Mouse (Mus musculus): ENCODE data around the gene Cops3. TPM values are rescaled to one million over a fixed set of nuclear protein-coding genes. Genes with fewer than 3 reads are reported as not detected.

The Cops3 gene
- polyA plus RNA-seq, 1 experiment, result 75.3 TPM

DNA sequence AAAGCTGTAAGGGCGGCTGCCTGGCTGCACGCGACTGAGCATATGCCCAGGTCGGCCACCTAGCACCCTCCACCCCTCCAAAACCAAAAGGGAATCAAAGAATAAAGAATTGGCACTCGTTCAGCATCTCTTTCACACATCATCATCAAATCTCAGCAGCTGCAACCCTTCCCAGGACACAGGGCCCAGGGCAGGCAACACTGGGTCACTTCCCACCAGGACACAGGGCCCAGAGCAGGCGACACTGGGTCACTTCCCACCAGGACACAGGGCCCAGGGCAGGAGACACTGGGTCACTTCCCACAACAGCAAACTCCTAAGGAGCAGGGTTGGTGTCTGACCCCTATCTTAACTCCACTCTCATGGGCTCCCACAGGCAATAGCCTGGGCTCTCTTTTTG is 46.2 kb downstream of the Cops3 start:
- TF ChIP-seq POLR2A (IDR thresholded peaks at IDR 0.05; ENCODE audit: borderline replicate concordance, extremely low read depth, insufficient read depth, insufficient read length, poor library complexity, severe bottlenecking) (no peak), CTCF (IDR thresholded peaks at IDR 0.05; ENCODE audit: borderline replicate concordance, extremely low read depth, insufficient read depth, insufficient read length) (no peak)
- DNase-seq (ENCODE audit: low read depth), result no peak

DNA sequence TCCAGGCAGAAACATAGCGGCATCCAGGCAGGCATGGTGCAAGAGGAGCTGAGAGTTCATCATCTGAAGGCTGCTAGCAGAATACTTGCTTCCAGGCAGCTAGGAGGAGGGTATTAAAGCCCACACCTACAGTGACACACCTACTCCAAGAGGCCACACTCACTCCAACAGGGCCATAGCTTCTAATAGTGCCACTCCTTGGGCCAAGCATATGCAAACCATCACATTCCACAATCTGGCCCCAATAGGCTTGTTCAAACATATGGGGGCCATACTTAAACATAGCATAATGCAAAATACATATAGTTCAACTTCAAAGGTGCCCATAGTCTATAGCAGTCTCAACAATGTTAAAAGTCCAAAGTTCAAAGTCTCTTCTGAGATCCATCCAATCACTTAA is 50.3 kb downstream of the Cops3 start:
- no peak for TF ChIP-seq POLR2A (IDR thresholded peaks at IDR 0.05; ENCODE audit: borderline replicate concordance, extremely low read depth, insufficient read depth, insufficient read length, poor library complexity, severe bottlenecking)
- no peak for TF ChIP-seq CTCF (IDR thresholded peaks at IDR 0.05; ENCODE audit: borderline replicate concordance, extremely low read depth, insufficient read depth, insufficient read length)
- no peak for DNase-seq (ENCODE audit: low read depth)

DNA sequence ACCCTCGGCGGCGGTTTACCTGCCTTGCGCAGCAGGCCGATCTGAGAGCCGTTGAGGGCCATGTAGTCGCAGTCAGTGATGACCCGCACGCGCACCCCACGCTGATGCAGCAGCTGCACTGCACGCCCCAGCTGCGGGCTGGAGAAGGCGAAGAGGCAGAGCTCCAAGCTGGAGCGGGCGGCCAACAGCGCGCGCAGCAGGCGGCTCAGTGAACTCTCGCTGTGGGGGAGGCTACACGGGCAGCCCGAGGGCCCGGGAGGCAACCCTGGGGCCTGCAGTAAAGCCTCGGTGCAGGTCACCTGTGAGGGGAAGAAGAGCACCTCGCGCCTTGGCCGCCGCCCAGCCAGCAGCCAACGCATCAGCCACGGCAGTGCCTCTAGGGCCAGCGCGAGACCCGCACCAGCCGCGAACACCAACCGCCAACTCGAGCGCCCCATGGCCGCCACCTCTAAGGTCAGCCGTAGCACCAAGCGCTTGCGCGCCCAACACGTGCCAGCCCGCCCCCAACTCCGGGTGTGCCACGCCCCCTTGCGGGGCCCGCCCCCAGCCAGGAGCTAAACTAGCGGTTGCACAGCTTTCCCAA is 52.3 kb downstream of the Cops3 start, which contains the start of gene Pld6:
TSS of gene Pld6 (minus strand) at position 447 of the 583 bp plus-strand sequence.
- TF ChIP-seq POLR2A (IDR thresholded peaks at IDR 0.05; ENCODE audit: borderline replicate concordance, extremely low read depth, insufficient read depth, insufficient read length, poor library complexity, severe bottlenecking) (no peak), CTCF (IDR thresholded peaks at IDR 0.05; ENCODE audit: borderline replicate concordance, extremely low read depth, insufficient read depth, insufficient read length) (no peak)
- DNase-seq (ENCODE audit: low read depth), result peak; percentile 65

DNA sequence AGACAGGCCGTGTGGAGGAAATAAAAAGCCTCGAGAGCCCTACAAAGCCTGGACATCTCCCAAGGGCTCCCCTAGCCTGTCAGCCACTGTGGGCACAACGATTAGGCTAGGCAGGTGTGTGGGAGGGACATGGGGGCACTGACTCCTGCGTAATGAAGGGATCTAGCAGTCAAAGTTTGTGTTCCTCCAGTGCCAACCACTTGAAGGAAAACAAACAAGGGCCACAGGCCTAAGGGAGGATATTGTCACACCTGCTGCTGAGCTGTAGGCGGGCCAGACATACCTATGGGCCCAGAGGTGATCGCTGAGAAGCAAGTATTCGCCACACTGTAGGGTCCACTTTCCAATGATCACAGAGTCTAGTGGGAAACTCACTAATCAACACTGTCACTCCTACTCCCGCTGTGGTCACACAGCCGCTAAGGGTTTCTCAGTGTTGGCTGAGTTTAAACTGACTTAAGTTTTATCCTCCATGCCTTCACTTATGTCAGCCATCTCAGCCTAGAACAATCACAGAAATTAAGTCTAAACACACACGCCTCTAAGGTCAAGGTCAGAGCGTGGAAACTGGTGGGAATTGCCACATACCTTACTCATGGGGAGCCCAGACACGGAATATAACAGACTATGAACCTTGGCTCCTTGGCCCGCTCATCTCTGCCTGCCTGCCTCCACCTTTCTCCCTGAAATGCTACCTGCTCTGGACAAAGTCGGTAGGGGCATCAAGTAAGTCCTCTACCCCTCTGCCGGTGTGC is 53.0 kb downstream of the Cops3 start:
- no peak for TF ChIP-seq POLR2A (IDR thresholded peaks at IDR 0.05; ENCODE audit: borderline replicate concordance, extremely low read depth, insufficient read depth, insufficient read length, poor library complexity, severe bottlenecking)
- no peak for TF ChIP-seq CTCF (IDR thresholded peaks at IDR 0.05; ENCODE audit: borderline replicate concordance, extremely low read depth, insufficient read depth, insufficient read length)
- peak; percentile 6 for DNase-seq (ENCODE audit: low read depth)

DNA sequence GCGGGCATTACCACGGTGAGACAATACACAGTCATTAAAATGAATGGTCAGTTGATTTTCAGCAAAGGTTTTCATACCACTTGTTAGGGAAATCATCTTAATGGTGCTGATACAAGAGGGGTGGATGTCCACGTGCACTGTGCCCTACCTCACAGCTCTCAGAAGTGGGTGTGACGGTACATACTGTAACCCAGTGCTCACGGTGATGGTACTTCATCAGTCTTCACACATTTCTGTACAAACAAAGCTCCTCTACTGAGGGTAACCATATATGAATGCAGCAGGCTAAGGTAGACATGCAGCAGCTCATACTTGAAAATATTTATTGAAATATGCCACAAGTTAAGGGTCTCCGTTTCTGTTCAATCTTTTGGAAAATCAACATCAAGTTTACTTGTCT is 56.0 kb downstream of the Cops3 start:
- TF ChIP-seq POLR2A (IDR thresholded peaks at IDR 0.05; ENCODE audit: borderline replicate concordance, extremely low read depth, insufficient read depth, insufficient read length, poor library complexity, severe bottlenecking) (no peak), CTCF (IDR thresholded peaks at IDR 0.05; ENCODE audit: borderline replicate concordance, extremely low read depth, insufficient read depth, insufficient read length) (no peak)
- no peak for DNase-seq (ENCODE audit: low read depth)

DNA sequence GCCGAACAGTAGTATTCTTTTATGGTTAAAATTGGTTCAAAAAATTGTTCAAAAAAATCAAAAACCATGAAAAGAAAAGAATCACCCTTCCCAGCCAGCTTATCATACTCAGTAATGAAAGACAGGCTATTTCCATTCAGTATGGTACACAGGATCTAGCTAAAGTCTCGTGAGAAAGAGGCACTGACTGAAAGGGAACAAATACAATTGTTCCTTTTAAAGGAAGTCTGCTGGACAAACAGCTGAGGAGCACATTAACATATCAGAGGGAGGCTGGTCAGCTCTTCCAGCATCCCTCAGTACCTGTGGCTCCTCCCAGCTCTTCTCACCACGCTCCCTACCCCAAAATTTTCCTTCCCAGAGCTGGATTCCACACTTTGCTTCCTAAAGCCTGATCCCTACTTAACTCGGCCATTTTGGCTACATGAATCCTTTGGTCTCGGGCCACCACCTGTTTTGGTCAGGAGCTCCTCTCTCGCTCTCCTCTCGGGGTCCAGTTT is 57.5 kb downstream of the Cops3 start:
- DNase-seq (ENCODE audit: low read depth), result peak; percentile 4
- no peak for TF ChIP-seq POLR2A (IDR thresholded peaks at IDR 0.05; ENCODE audit: borderline replicate concordance, extremely low read depth, insufficient read depth, insufficient read length, poor library complexity, severe bottlenecking)
- TF ChIP-seq CTCF (IDR thresholded peaks at IDR 0.05; ENCODE audit: borderline replicate concordance, extremely low read depth, insufficient read depth, insufficient read length), result no peak

DNA sequence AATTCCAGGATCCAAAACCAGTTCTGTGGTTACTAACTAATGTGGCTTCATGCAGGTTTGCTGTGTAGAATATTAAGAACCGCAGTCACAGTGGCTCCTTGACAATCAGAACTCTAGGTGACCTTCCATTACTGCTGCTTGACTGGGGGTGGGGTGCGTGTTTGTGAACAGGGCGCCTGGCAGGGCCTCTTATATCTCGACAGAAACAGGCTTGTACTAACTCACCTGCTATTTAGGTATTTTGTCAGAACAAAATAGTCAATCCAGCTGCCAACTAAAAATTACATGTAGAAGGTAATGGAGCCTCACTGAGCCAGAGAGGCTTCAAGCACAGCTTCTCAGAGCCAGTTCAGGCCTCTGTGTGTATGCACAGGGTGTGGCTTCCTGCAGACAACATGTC is 59.4 kb downstream of the Cops3 start:
- DNase-seq (ENCODE audit: low read depth), result no peak
- no peak for TF ChIP-seq CTCF (IDR thresholded peaks at IDR 0.05; ENCODE audit: borderline replicate concordance, extremely low read depth, insufficient read depth, insufficient read length)
- TF ChIP-seq POLR2A (IDR thresholded peaks at IDR 0.05; ENCODE audit: borderline replicate concordance, extremely low read depth, insufficient read depth, insufficient read length, poor library complexity, severe bottlenecking), result no peak

DNA sequence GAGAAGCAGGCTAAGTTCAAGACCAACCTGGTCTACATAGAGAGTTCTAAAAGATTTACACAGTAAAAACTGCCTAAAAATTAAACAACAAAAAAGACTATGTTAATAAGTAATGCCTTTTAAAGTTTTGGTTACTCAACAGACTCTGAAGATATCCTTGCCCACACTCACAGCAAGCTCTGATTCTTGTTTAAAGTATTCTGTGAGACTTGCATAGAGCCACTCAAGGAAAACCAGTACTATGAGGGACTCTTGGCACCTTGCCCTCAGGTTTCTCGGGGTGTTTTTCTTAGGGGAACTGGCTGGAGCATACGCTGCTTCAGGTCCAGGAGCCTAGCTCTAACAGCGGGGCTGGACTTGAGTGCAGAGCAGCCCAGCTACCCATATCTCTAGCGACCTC is 60.2 kb downstream of the Cops3 start:
- no peak for DNase-seq (ENCODE audit: low read depth)
- no peak for TF ChIP-seq POLR2A (IDR thresholded peaks at IDR 0.05; ENCODE audit: borderline replicate concordance, extremely low read depth, insufficient read depth, insufficient read length, poor library complexity, severe bottlenecking)
- TF ChIP-seq CTCF (IDR thresholded peaks at IDR 0.05; ENCODE audit: borderline replicate concordance, extremely low read depth, insufficient read depth, insufficient read length), result no peak

DNA sequence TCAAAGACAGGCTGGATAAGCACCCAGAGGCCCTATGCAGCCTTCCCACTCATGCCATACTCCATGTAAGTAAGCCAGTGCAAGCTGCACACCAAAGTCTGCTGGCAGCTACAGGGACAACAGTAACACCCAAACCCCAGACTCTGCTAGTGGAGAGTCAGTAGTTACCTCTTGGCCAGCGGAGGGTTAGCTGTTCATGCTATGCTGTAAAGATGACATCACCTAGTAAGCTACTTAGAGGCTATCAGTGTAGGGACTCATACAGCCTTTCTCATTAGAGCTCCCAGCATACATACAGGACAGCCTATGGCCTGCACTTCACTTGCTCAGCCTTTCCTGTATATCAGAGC is 60.8 kb downstream of the Cops3 start:
- no peak for DNase-seq (ENCODE audit: low read depth)
- TF ChIP-seq CTCF (IDR thresholded peaks at IDR 0.05; ENCODE audit: borderline replicate concordance, extremely low read depth, insufficient read depth, insufficient read length) (no peak), POLR2A (IDR thresholded peaks at IDR 0.05; ENCODE audit: borderline replicate concordance, extremely low read depth, insufficient read depth, insufficient read length, poor library complexity, severe bottlenecking) (no peak)

DNA sequence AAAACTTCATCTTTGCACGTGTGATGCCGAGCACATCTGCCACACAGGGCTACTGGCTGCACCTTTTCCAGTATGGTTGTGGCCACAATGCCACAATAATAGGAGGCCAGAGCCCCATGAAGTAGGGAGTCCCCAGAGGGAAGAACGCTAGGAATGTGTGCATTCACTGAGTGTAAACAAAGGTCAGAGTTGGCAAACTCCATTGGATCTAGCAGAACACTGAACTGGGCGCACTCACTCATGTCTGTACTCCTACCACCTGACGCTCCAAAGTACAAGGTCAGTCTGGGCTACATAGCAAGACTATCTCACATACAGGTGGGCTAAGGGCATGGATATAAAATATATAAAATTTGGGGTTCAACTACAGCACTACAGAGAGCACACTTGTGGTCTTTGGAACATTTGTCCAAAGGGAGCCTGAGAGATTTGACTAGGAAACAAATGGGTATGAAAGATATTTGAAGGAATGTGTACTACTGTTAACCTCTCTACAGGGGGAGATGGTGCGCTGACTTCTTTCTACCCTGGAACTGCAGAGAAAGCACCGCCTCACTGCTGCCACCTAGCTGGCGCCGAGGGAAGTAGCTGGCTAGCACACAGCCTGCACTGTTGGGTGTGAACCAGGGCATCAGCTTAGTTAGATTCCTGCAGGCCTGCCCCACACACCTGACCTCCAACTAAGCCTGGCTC is 61.3 kb downstream of the Cops3 start:
- TF ChIP-seq POLR2A (IDR thresholded peaks at IDR 0.05; ENCODE audit: borderline replicate concordance, extremely low read depth, insufficient read depth, insufficient read length, poor library complexity, severe bottlenecking) (no peak), CTCF (IDR thresholded peaks at IDR 0.05; ENCODE audit: borderline replicate concordance, extremely low read depth, insufficient read depth, insufficient read length) (peak; percentile 93)
- peak; percentile 55 for DNase-seq (ENCODE audit: low read depth)

DNA sequence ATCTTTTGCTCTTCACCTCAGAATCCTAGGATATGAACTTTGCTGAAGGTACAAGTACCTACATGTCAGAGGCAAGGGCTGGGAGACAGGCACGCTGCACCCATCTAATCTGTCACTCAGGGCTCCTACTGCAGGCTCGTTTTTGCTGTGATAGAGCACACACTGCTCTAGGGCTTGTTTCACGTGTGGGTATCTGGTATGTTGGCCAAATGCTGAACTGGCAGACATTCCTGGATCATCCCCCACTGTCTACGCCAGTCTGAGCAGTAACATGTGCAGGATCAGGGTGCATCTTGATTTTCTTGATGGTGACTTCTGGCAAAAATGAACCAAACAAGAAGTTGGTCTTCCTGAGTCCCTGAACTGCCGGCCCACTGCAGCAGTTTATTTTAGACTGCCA is 62.4 kb downstream of the Cops3 start:
- no peak for DNase-seq (ENCODE audit: low read depth)
- TF ChIP-seq CTCF (IDR thresholded peaks at IDR 0.05; ENCODE audit: borderline replicate concordance, extremely low read depth, insufficient read depth, insufficient read length) (no peak), POLR2A (IDR thresholded peaks at IDR 0.05; ENCODE audit: borderline replicate concordance, extremely low read depth, insufficient read depth, insufficient read length, poor library complexity, severe bottlenecking) (no peak)
